ENCODE assay signal across 8 mouse cellular contexts in the genomic region with DNA sequence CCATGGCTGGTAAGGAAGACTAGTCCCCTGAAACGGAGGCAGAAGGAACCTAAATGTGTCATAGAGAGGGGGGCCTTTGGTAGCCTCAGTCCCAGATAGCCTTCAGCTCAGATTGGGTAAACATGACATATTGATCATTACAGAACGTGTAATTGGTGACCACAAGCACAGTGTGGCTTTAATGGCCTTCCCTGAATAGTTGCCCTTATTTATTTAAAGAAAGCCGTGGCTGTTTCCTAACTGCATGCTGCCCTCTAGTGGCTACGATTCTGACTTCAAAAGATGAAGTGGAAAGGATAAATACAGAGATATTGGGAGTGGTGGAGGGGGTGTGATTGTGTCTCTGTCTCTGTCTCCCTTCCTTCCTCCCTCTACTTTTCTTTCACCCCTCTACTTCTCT.
DNase-seq lines count a peak whose midpoint lies in the region; ATAC-seq lines count a peak whose summit lies in the region.

No protein-coding gene starts in this region.

- no peak overlapping the region for H3K9ac ChIP-seq in kidney, embryonic 15.5 days
- no peak overlapping the region for H3K9ac ChIP-seq in embryonic facial prominence, embryonic 14.5 days (ENCODE audit: low read depth, low read length)
- no peak overlapping the region for H3K9ac ChIP-seq in hindbrain, embryonic 14.5 days

- 16% methylated on average over 4 of the region's 4 CpGs for WGBS in kidney, embryonic 15.5 days
- 14% methylated on average over 4 of the region's 4 CpGs for WGBS in embryonic facial prominence, embryonic 14.5 days
- WGBS in hindbrain, embryonic 14.5 days: 19% methylated on average over 4 of the region's 4 CpGs

- no peaks in the 10 kb centered on the region for H3K27me3 ChIP-seq in kidney, embryonic 15.5 days
- H3K27me3 ChIP-seq in embryonic facial prominence, embryonic 14.5 days (replicated peaks; ENCODE audit: control insufficient read depth, insufficient read depth, low read length): 0 out of 2 replicates have a peak, but pooled peaks cover 3% of the 10 kb centered on the region
- H3K27me3 ChIP-seq in hindbrain, embryonic 14.5 days (ENCODE audit: control insufficient read depth, insufficient read depth, low read length): 0 out of 2 replicates have a peak, but pooled peaks cover 7% of the 10 kb centered on the region

- H3K9me3 ChIP-seq in kidney, embryonic 15.5 days (replicated peaks): no peaks in the 10 kb centered on the region
- no peaks in the 10 kb centered on the region for H3K9me3 ChIP-seq in embryonic facial prominence, embryonic 14.5 days (ENCODE audit: control insufficient read depth, low read length)
- H3K9me3 ChIP-seq in hindbrain, embryonic 14.5 days (ENCODE audit: control insufficient read depth, low read length): no peaks in the 10 kb centered on the region

- peaks cover 14% of the 10 kb centered on the region for H3K4me1 ChIP-seq in kidney, embryonic 15.5 days
- H3K4me1 ChIP-seq in embryonic facial prominence, embryonic 14.5 days (ENCODE audit: control insufficient read depth, insufficient read depth, low read length): no peaks in the 10 kb centered on the region
- H3K4me1 ChIP-seq in hindbrain, embryonic 14.5 days (replicated peaks; ENCODE audit: control insufficient read depth, insufficient read depth, low read length): no peaks in the 10 kb centered on the region

- H3K4me2 ChIP-seq in kidney, embryonic 15.5 days: no peak overlapping the region
- H3K4me2 ChIP-seq in embryonic facial prominence, embryonic 14.5 days (ENCODE audit: low read depth, low read length): no peak overlapping the region
- H3K4me2 ChIP-seq in hindbrain, embryonic 14.5 days (replicated peaks): no peak overlapping the region

- peak; percentile 50 for DNase-seq in kidney, adult 11 months
- peak; percentile 75 to 86 for DNase-seq in adrenal gland, postnatal 36 days
- peak; percentile 89 for DNase-seq in embryonic facial prominence, embryonic 14.5 days (ENCODE audit: low spot score)
- peak; percentile 95 for DNase-seq in hindbrain, embryonic 14.5 days (ENCODE audit: low spot score)
- DNase-seq in layer of hippocampus, postnatal 14 days (ENCODE audit: low spot score in 2 of 2): peak; percentile 80 to 91
- DNase-seq in lung, postnatal 4 days: peak; percentile 24 to 80
- DNase-seq in testis, postnatal 14 days (ENCODE audit: low spot score): peak; percentile 12

- no peak overlapping the region for H3K27ac ChIP-seq in kidney, embryonic 15.5 days
- no peak overlapping the region for H3K27ac ChIP-seq in embryonic facial prominence, embryonic 14.5 days (replicated peaks; ENCODE audit: low read depth, low read length)
- H3K27ac ChIP-seq in hindbrain, embryonic 14.5 days: no peak overlapping the region

- no peaks in the 10 kb centered on the region for H3K36me3 ChIP-seq in kidney, embryonic 15.5 days
- H3K36me3 ChIP-seq in embryonic facial prominence, embryonic 14.5 days (ENCODE audit: control insufficient read depth, insufficient read depth, low read length): no peaks in the 10 kb centered on the region
- H3K36me3 ChIP-seq in hindbrain, embryonic 14.5 days (replicated peaks; ENCODE audit: control insufficient read depth, insufficient read depth): no peaks in the 10 kb centered on the region

- H3K4me3 ChIP-seq in kidney, embryonic 15.5 days (replicated peaks): no peak overlapping the region
- no peak overlapping the region for H3K4me3 ChIP-seq in embryonic facial prominence, embryonic 14.5 days (ENCODE audit: low read depth, low read length)
- no peak overlapping the region for H3K4me3 ChIP-seq in hindbrain, embryonic 14.5 days (replicated peaks; ENCODE audit: low read length)

- ATAC-seq in kidney, embryonic 15.5 days (replicated peaks; ENCODE audit: low FRiP score): no peak; the same call in 1 of the 2 replicates
- ATAC-seq in embryonic facial prominence, embryonic 14.5 days (ENCODE audit: low read depth): no peak
- no peak for ATAC-seq in hindbrain, embryonic 14.5 days (ENCODE audit: low FRiP score)

Comparison
In these comparisons a context has a peak if more than half of its experiments do, and no peak if none do; other contexts are left out.
1. DNase-seq: peak in every context shown above with its lines; median percentile 95 in hindbrain, embryonic 14.5 days; 89 in embryonic facial prominence, embryonic 14.5 days; 86 in layer of hippocampus, postnatal 14 days; 80 in adrenal gland, postnatal 36 days; 52 in lung, postnatal 4 days; 50 in kidney, adult 11 months; 12 in testis, postnatal 14 days.